Mouse (Mus musculus) midbrain, embryonic 12.5 days (tissue): ENCODE results near the gene Slc5a4a. TPM values are rescaled to one million over a fixed set of nuclear protein-coding genes. Genes with fewer than 3 reads are reported as not detected.

ENCODE experiments used
- ATAC-seq: fragments of 200-750 bp; cut with Nextera tagmentation; 2 replicates; pipeline ENCODE4 v1.8.0; 2017; ENCODE audit warnings: low read depth, moderate TSS enrichment, moderate library complexity; ENCODE audit not compliant: low FRiP score
- H3K27ac ChIP-seq: fragments of 300-500 bp; sonication (generic); replicated peaks from 2 replicates; pipeline ENCODE4 v1.5.1; 2016; ENCODE audit warnings: mild to moderate bottlenecking
- H3K27me3 ChIP-seq: fragments of 300-500 bp; sonication (generic); 2 replicates; pipeline ENCODE4 v1.6.1; 2016; ENCODE audit warnings: mild to moderate bottlenecking
- H3K36me3 ChIP-seq: fragments of 300-500 bp; sonication (generic); 2 replicates; pipeline ENCODE4 v1.6.1; 2016
- H3K4me1 ChIP-seq: fragments of 300-500 bp; sonication (generic); 2 replicates; pipeline ENCODE4 v1.6.1; 2016
- H3K4me2 ChIP-seq: fragments of 300-500 bp; sonication (generic); replicated peaks from 2 replicates; pipeline ENCODE4 v1.6.1; 2016; ENCODE audit warnings: mild to moderate bottlenecking, moderate library complexity
- H3K4me3 ChIP-seq: fragments of 300-500 bp; sonication (generic); 2 replicates; pipeline ENCODE4 v1.5.1; 2016; ENCODE audit warnings: mild to moderate bottlenecking
- H3K9ac ChIP-seq: fragments of 300-500 bp; sonication (generic); replicated peaks from 2 replicates; pipeline ENCODE4 v1.6.1; 2016; ENCODE audit warnings: mild to moderate bottlenecking, moderate library complexity
- H3K9me3 ChIP-seq: fragments of 300-500 bp; sonication (generic); 2 replicates; pipeline ENCODE4 v1.6.1; 2016; ENCODE audit warnings: mild to moderate bottlenecking
- WGBS: fragments of 180-500 bp; shearing (Covaris S2); methylation state at CpG from one replicate; pipeline ENCODE4 v1.1.7; 2016; 5-methylcytosine and 5-hydroxymethylcytosine counted together
- microRNA counts: library from miRNA; unstranded; fragments of <30 nt; microRNA quantifications from one replicate; lab custom pipeline; 2017
- microRNA-seq: library from miRNA; unstranded; fragments of <30 nt; microRNA quantifications from one replicate; pipeline ENCODE4, GENCODE M21; 2017
- polyA plus RNA-seq: library from polyadenylated mRNA; unstranded; fragments of >200 nt; fragmentation: Nextera tagmentation; extraction: Ambion mirVana; gene quantifications from 2 replicates; pipeline ENCODE4 v1.2.1, GENCODE M21; 2016

Gene Slc5a4a
- polyA plus RNA-seq, 1 experiment from 2014 or later: not detected

- ATAC-seq: no peak
- Histone ChIP-seq H3K4me3 (no peak overlapping the region), H3K36me3 (peaks cover 18% of the 10 kb centered on the region), H3K4me2 (no peak overlapping the region), H3K9me3 (no peaks in the 10 kb centered on the region), H3K27me3 (no peaks in the 10 kb centered on the region), H3K27ac (no peak overlapping the region), H3K4me1 (no peaks in the 10 kb centered on the region), H3K9ac (no peak overlapping the region)
- WGBS: 91% methylated on average over 1 of the region's 1 CpGs
Observed at GRCm38 (mm10) chr10:76229627-76230026, 82.4 kb downstream of the Slc5a4a start.

- no peaks in the 10 kb centered on the region for H3K36me3 ChIP-seq
- peaks cover 12% of the 10 kb centered on the region; the same call in 1 of the 2 replicates for H3K27me3 ChIP-seq
- peak within 1 kb of the TSS; percentile 65 for H3K4me3 ChIP-seq
- no peaks in the 10 kb centered on the region for H3K9me3 ChIP-seq
- peak within 1 kb of the TSS; percentile 95 for H3K27ac ChIP-seq
- peaks cover 20% of the 10 kb centered on the region for H3K4me1 ChIP-seq
- peak; percentile 99 for ATAC-seq
- under 1% methylated on average over 46 of the region's 47 CpGs for WGBS
- H3K4me2 ChIP-seq: peak within 1 kb of the TSS; percentile 84
- H3K9ac ChIP-seq: peak within 1 kb of the TSS; percentile 68
Observed at GRCm38 (mm10) chr10:76237341-76238225, 90.3 kb downstream of the Slc5a4a start, which contains the start of gene Prmt2. Gene Prmt2, minus strand, starts transcription at chr10:76237865.

MicroRNAs within 50 kb of the gene (microRNA counts, 519-probe panel; counts per million panel counts)
- microRNA mmu-miR-678 (lab: Ali Mortazavi, UCI): not detected

Small RNA genes lying within 50 kb of the gene (microRNA-seq; reads per million reads assigned to microRNA genes)
- gene Mir678: not detected

Other genes with a start within 250 kb of the Slc5a4a start
- gene Smarcb1, start 225.8 kb upstream of the Slc5a4a start, polyA plus RNA-seq: 294 and 315 TPM in 2 replicates
- gene Chchd10, start 214.3 kb upstream of the Slc5a4a start, polyA plus RNA-seq: 5.7 and 7.4 TPM in 2 replicates
- gene Mmp11, start 211.0 kb upstream of the Slc5a4a start, polyA plus RNA-seq: 32.2 and 44.0 TPM in 2 replicates
- gene Gm867, start 206.8 kb upstream of the Slc5a4a start, polyA plus RNA-seq: 0.46 and 0.56 TPM in 2 replicates
- 0.71 TPM in 1 of 2 replicates, not detected in the other for gene Vpreb3, start 204.4 kb upstream of the Slc5a4a start, polyA plus RNA-seq
- gene Gm5134, start 192.9 kb upstream of the Slc5a4a start, polyA plus RNA-seq: not detected in 2 replicates
- 25.2 and 28.7 TPM in 2 replicates for gene Zfp280b, start 114.8 kb upstream of the Slc5a4a start, polyA plus RNA-seq
- not detected in 2 replicates for gene Slc5a4b, start 36.5 kb upstream of the Slc5a4a start, polyA plus RNA-seq
- 131 and 139 TPM in 2 replicates for gene Prmt2, start 90.4 kb downstream of the Slc5a4a start, polyA plus RNA-seq
- gene S100b, start 106.4 kb downstream of the Slc5a4a start, polyA plus RNA-seq: 0.35 and 0.98 TPM in 2 replicates
- 13.5 and 15.6 TPM in 2 replicates for gene Dip2a, start 197.8 kb downstream of the Slc5a4a start, polyA plus RNA-seq